Comparison of ENCODE assay signal across 8 mouse cellular contexts in the genomic region with DNA sequence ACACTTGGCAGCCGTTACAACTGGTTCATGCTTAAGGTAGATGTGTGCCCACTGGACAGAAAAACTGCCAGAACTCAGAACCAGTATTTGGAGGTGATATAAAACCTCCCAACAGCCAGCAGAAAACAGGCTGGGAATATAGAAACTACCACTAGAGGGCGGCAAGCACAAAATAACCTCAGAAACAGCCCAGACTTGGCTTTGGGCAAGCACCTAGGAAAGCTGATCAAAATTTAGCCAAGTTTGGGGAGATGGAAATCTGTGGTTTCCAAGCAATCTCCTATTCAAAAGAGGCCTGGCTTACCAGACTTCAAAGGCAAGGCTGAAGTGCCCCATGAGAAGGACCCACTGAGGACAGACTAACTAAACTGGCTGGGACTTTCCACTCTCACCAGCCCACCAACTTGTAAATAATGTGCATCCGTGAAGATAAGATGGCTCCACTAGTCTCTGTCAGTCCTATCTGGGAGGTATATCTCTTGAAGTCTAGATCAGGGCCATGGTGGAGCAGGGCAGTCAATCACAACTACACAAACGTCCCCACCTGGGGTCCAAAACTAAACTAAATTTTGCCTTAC. TPM values are rescaled to one million over a fixed set of nuclear protein-coding genes. Genes with fewer than 3 reads are reported as not detected.
DNase-seq lines count a peak whose midpoint lies in the region; ATAC-seq and TF ChIP-seq lines count a peak whose summit lies in the region.

No protein-coding gene starts in this region.

- peaks cover 17% of the 10 kb centered on the region; the same call in 1 of the 2 replicates for H3K4me1 ChIP-seq in midbrain, embryonic 10.5 days
- peaks cover 24% of the 10 kb centered on the region for H3K4me1 ChIP-seq in midbrain, embryonic 13.5 days (replicated peaks)
- H3K4me1 ChIP-seq in forebrain, postnatal 0 days (ENCODE audit: insufficient read depth): no peaks in the 10 kb centered on the region
- no peaks in the 10 kb centered on the region for H3K4me1 ChIP-seq in limb, embryonic 11.5 days (ENCODE audit: control insufficient read depth, insufficient read depth, low read length)

- WGBS in midbrain, embryonic 10.5 days: 53% methylated on average over 4 of the region's 4 CpGs
- WGBS in midbrain, embryonic 13.5 days: 48% methylated on average over 4 of the region's 4 CpGs
- WGBS in forebrain, postnatal 0 days: 42% methylated on average over 4 of the region's 4 CpGs
- WGBS in limb, embryonic 11.5 days: 51% methylated on average over 4 of the region's 4 CpGs

- H3K9me3 ChIP-seq in midbrain, embryonic 10.5 days (replicated peaks): no peaks in the 10 kb centered on the region
- no peaks in the 10 kb centered on the region for H3K9me3 ChIP-seq in midbrain, embryonic 13.5 days
- no peaks in the 10 kb centered on the region for H3K9me3 ChIP-seq in forebrain, postnatal 0 days (ENCODE audit: low read length)
- H3K9me3 ChIP-seq in limb, embryonic 11.5 days (ENCODE audit: control insufficient read depth, low read length): no peaks in the 10 kb centered on the region

- H3K27me3 ChIP-seq in midbrain, embryonic 10.5 days (ENCODE audit: low read depth, poor library complexity, severe bottlenecking): no peaks in the 10 kb centered on the region
- no peaks in the 10 kb centered on the region for H3K27me3 ChIP-seq in midbrain, embryonic 13.5 days
- no peaks in the 10 kb centered on the region for H3K27me3 ChIP-seq in forebrain, postnatal 0 days (ENCODE audit: insufficient read depth, low read length)
- H3K27me3 ChIP-seq in limb, embryonic 11.5 days (ENCODE audit: control insufficient read depth, insufficient read depth, low read length): no peaks in the 10 kb centered on the region

- H3K36me3 ChIP-seq in midbrain, embryonic 10.5 days: peaks cover 91% of the 10 kb centered on the region
- peaks cover 62% of the 10 kb centered on the region for H3K36me3 ChIP-seq in midbrain, embryonic 13.5 days
- peaks cover 22% of the 10 kb centered on the region for H3K36me3 ChIP-seq in forebrain, postnatal 0 days (ENCODE audit: insufficient read depth)
- H3K36me3 ChIP-seq in limb, embryonic 11.5 days (ENCODE audit: control insufficient read depth, insufficient read depth, low read length): peaks cover 32% of the 10 kb centered on the region

- no peak overlapping the region for H3K4me3 ChIP-seq in midbrain, embryonic 10.5 days
- H3K4me3 ChIP-seq in midbrain, embryonic 13.5 days (replicated peaks): no peak overlapping the region
- no peak overlapping the region for H3K4me3 ChIP-seq in forebrain, postnatal 0 days (ENCODE audit: low read depth, low read length)
- H3K4me3 ChIP-seq in limb, embryonic 11.5 days (ENCODE audit: low read depth, low read length): no peak overlapping the region

- peak; percentile 90 for TF ChIP-seq CTCF in forebrain, postnatal 0 days (IDR thresholded peaks at IDR 0.05; ENCODE audit: low read depth)

- DNase-seq in midbrain, embryonic 10.5 days (ENCODE audit: low spot score): peak; percentile 57
- DNase-seq in cerebellum, adult 9-10 months: peak; percentile 67
- DNase-seq in forebrain, postnatal 0 days: peak; percentile 92
- peak; percentile 61 to 81 for DNase-seq in kidney, adult 8-10 months
- DNase-seq in limb, embryonic 11.5 days (ENCODE audit: low spot score): peak; percentile 77
- DNase-seq in naive thymus-derived CD4-positive, alpha-beta T cell, adult 2 months (ENCODE audit: low read depth): peak; percentile 88
- peak; percentile 65 to 80 for DNase-seq in spleen, postnatal 4 days (ENCODE audit: low spot score in 2 of 2)

- no peak overlapping the region for H3K27ac ChIP-seq in midbrain, embryonic 10.5 days (replicated peaks)
- H3K27ac ChIP-seq in midbrain, embryonic 13.5 days: no peak overlapping the region
- no peak overlapping the region for H3K27ac ChIP-seq in forebrain, postnatal 0 days (ENCODE audit: low read depth, low read length)
- no peak overlapping the region for H3K27ac ChIP-seq in limb, embryonic 11.5 days (replicated peaks; ENCODE audit: low read depth, low read length)

- no peak overlapping the region for H3K9ac ChIP-seq in midbrain, embryonic 13.5 days (replicated peaks)
- H3K9ac ChIP-seq in forebrain, postnatal 0 days: no peak overlapping the region
- H3K9ac ChIP-seq in limb, embryonic 11.5 days (ENCODE audit: low read length): no peak overlapping the region

- H3K4me2 ChIP-seq in midbrain, embryonic 13.5 days (replicated peaks): no peak overlapping the region
- no peak overlapping the region for H3K4me2 ChIP-seq in forebrain, postnatal 0 days (ENCODE audit: low read depth)
- no peak overlapping the region for H3K4me2 ChIP-seq in limb, embryonic 11.5 days (ENCODE audit: low read depth, severe bottlenecking)

- ATAC-seq in midbrain, embryonic 13.5 days: no peak
- peak; percentile 70 for ATAC-seq in forebrain, postnatal 0 days
- ATAC-seq in limb, embryonic 11.5 days (ENCODE audit: insufficient number of reproducible peaks, low FRiP score, low TSS enrichment, low read depth): no peak

RNA-seq across cellular contexts. Expression of a gene that starts 31.1 kb away (rescaled TPM):
- 2.8 and 2.9 TPM in 2 replicates for polyA plus RNA-seq in midbrain, embryonic 10.5 days (2016; fragmentation: Nextera tagmentation; extraction: Ambion mirVana)
- 1.8 and 1.9 TPM in 2 replicates for polyA plus RNA-seq in midbrain, embryonic 13.5 days (2015; fragmentation: Nextera tagmentation; extraction: Ambion mirVana)
- total RNA-seq in forebrain, postnatal 0 days (2014; rRNA removed): 3.3 and 3.5 TPM in 2 replicates
- polyA plus RNA-seq in forebrain, postnatal 0 days (2015; fragmentation: Nextera tagmentation; extraction: Ambion mirVana): 0.28 and 0.64 TPM in 2 replicates
- 4.9 and 5.2 TPM in 2 replicates for polyA plus RNA-seq in limb, embryonic 11.5 days (2014; fragmentation: Nextera tagmentation; extraction: Ambion mirVana)
